Mouse (Mus musculus): ENCODE data around the gene Kif20b.

Gene Kif20b

GRCm38 (mm10) chr19:34921652-34922602 lies at the start of gene Kif20b:
Gene Kif20b, plus strand, starts transcription at chr19:34922361.
- peak; percentile 95 for DNase-seq

- DNase-seq: no peak
Observed at GRCm38 (mm10) chr19:34876676-34877075, 45.5 kb upstream of the Kif20b start.

DNA sequence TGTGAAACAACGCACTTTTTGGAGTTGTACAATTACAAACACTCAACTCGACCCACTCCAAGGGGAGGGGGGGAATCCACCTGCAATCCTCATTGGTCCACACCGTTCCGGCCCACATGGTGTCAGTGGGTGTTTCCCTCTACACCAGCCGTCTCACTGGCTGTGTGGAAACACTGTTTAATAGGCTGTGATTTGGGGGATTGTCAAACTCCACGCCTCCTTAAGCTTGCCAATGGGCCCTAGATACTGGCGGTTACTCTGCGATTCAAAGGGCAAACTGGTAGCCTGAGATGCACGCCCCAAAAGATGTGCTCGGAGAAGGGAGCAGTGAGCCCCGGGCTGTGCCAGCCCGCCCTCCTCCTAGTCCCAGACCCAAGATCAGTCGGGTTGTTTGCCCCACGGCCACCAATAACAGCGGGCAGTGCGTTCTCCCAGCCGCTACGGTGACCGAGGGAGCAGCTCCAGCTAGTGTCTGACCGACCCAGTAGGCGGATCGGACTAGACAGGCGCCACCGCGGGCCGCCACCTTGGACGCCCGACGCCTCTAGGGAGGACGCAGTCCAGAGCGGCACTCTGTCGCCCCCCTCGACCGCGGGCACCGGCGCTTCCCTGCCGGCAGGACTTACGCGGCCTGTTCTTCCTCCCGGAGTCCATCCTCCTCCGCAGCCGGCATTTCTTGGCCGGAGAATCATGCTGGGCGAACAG lies 44.1 kb upstream of the Kif20b start:
- peak; percentile 94 for DNase-seq

DNA sequence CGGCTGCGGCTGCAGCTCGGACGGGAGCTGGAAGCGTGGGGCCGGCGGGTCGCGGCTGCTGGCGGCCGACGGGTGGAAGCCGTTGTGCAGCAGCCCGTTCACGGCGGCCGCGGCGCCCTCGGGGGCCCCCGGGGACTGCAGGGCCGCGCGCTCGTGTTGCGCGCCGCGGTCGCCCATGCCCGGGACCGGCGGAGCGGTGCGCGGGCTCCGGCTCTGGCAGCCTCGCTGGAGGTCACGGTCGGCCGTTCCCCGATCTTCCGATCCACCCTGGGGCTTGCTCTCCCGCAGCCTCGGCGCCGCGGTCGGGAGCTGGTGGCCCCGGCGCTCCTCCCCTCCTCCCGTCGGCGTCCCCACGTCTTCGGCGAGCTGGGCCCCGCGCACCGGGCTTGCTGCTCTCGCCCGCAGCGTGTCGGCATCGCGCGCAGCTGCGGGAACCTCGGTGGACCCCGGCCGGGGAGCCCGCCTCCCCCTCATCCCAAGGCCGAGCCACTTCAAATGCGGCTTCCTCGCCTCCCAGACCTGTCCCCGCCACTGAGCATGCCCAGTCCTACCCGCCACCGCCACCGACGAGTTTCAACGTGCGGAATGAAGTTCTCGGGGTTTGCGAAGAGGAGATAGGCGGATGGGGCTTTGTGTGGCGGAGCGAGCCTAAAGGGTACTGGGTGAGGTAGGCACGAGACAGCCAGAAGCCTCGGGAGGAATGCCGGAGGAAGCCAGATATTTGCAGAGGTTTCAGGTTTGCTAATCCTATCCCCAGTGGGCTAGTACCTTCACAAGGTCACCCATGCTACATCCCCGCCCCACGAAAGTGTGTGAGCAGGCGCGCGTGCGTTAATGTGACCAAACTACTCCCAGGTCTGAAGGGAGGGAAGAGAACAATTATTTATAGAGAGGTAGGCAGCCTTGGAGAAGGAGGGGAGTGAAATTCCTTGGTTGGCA lies 43.3 kb upstream of the Kif20b start, which contains the start of gene Pank1:
Gene Pank1, minus strand, starts transcription at position 853 of the 939 bp plus-strand sequence.
- peak; percentile 78 for DNase-seq

DNA sequence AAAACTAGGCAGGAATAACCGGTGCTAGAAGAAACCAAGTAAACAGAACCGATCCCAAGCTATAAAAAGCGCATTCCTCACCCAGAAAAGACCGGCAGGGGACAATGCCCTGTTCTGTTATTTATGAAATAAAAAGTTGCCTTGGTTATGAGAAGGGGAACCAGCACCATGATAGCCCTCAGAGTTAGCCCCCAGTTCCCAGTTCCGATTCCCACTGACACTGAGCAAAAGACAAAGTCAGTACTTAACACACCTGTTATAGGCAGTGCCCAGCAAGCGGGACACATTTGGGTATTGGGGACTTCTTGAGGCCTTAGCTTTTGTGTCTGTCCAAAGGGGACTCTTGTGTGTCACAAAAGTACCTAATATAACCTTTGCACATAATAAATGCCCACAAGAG lies 42.5 kb upstream of the Kif20b start:
- no peak for DNase-seq

GRCm38 (mm10) chr19:34881160-34881559 lies 41.0 kb upstream of the Kif20b start:
- no peak for DNase-seq

- no peak for DNase-seq
Observed at GRCm38 (mm10) chr19:34882443-34882842, 39.7 kb upstream of the Kif20b start.

DNA sequence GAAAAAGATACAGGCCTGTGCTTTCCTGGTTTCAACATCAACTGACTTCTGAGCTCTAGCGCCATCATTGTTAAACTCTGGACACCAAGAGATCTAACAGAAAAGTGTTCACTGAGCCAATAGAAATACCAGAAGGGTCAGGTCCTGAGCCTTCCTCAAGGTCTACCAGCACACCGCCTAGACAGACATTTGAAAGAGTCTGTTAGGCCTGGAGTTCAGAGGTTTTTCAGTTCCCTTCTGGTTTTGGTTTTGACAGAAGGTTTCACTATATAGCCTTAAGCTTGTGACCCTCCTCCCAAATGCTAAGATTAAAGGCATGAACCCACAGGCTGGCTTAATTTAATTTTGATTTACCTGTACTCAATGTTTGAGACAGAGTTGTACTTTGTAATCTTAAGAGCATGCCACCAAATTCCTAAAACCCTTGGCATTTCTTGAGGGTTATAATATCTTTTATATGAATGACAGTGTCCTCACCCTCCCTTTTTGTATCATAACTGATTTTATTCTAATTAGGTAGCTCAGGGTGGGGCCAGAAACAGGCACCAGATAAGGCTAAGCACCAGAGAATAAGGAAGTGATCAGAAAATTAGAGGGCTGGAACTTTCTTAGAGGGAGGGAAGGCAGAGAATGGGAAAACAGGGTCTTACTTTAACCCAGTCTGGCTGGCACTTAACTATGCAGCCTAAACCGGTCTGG lies 38.5 kb upstream of the Kif20b start:
- no peak for DNase-seq

DNA sequence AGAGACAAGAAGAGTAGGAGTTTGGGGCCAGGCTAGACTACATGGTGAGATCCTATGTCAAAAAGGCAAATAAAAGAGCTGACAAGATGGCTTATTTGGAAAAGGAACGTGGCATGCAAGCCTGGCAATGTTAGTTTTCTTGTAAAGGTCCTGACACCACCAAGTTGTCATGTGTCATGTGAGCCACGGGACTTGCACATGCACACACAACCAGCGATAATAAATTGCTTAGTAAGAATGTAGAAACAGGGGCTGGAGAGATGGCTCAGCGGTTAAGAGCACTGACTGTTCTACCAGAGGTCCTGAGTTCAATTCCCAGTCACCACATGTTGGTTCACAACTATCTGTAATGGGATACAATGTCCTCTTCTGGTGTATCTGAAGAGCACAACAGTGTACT lies 35.8 kb upstream of the Kif20b start:
- DNase-seq: no peak

DNA sequence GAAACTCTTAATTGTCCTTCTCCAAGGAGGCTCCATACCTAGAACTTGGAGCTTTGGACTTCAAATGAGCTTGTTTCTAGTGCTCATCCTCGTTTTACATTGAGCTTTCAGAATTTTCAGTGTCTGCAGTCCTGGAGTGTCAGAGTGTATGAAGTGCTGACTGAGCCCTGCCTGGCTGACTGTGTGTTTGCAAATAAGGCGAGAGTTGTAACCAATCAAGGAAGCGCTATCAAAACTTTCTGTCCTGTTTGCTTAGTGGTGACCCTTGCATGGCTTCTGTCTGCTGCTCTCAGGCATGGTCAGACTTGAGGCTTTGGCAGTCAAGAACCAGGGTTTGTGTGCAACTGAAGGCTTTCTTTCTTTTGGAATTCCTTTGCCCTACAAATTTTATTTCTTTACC lies 31.2 kb upstream of the Kif20b start:
- peak; percentile 30 for DNase-seq

GRCm38 (mm10) chr19:34891590-34891989 lies 30.6 kb upstream of the Kif20b start:
- no peak for DNase-seq

GRCm38 (mm10) chr19:34895082-34895481 lies 27.1 kb upstream of the Kif20b start:
- DNase-seq: no peak

DNA sequence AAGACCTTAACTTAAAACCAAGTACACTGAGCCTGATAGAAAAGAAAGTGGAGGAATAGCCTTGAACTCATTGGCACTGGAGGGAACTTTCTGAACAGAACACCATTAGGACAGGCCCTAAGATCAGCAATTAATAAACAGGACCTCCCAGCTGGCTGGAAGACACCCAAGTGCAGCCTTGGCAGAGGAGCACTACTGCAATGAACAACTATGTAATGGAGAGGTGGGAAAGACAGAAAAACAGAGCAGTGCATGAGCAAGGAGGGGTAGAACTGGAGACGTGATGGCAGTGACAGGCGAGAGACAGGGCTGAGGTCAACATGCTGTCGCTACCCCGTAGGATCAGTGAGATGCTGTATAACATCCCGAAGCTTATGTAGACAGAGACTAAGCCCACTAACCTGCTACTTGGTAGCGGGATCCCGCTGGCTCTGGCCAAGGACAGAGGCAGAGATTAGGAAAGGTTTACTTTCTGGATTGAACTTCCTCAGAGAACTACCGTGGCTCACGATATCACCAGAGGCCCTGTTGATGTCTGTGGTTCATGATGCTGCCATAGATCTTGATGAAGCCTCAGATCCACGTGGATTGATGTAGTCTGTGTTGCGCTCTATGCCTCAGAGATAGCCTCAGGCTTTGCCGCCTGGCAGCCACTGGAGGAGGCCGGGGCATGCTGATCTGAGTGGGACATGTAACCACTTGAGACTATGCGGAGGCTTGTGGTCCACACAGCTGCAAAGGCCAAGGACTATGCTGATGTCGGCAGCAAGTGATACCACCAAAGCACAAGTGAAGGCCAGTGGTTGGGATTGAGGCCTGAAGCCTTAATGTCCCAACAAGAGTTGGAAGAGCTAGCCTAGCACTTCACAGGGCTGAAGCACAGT lies 24.8 kb upstream of the Kif20b start:
- peak; percentile 71 for DNase-seq

DNA sequence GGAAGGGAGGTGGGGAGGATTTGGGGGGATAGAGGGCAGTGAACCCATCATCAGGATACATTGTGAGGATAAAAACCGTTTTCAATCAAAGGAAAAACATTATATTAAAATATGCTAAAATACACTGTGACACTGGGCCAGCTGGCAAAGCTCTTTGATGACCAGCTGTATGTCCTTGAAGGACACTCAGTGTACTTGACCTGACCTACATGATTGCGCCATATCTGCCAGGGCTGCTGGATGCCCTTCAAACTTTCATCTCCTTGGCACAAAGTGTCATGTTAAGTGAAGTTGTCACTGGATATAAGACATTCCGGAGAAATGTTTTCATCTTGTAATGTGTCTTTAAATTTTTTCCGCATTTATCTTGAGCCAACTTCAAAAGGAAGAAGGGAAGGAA lies 23.2 kb upstream of the Kif20b start:
- peak; percentile 78 for DNase-seq

- no peak for DNase-seq
Observed at GRCm38 (mm10) chr19:34901266-34901665, 20.9 kb upstream of the Kif20b start.

- no peak for DNase-seq
Observed at GRCm38 (mm10) chr19:34901735-34902134, 20.4 kb upstream of the Kif20b start.

DNA sequence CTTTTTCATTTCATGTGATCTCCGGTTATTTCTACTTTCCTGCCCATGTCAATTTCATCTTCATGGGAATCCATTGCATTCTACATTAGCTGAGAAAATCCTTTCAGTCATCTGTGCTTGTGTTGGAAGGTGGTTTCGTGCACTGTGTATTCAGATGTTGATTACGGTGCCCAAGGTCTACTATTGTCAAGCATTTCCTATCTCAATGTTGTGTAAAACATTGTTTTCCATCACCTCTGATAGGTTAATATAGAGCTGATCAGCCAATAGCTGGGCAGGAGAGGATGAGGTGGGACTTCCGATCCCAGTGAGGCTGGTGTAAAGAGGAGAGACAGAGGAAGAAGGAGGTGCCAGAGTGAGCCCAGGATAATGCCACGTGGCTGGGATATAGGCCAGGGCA lies 18.1 kb upstream of the Kif20b start:
- no peak for DNase-seq

DNA sequence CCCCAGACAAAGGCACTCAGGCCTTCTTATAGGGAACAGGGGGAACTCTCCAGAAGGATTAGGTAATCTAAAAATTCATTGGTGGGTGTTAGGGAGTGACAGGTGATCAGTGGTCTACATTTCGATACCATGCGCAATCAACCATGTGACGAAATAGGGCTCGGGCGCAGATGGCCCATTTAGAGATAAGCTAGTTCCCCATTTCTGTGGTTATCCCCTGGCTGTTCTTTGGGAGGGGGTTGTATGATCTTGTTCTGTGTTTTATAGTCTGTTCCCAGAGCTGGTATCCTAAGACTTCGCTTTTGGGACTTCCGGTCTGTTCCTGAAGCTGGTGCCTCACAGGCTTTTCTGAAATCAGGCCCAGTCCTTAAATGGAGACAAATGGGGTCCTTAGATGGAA lies 16.7 kb upstream of the Kif20b start:
- no peak for DNase-seq

GRCm38 (mm10) chr19:34906772-34907171 lies 15.4 kb upstream of the Kif20b start:
- DNase-seq: no peak

DNA sequence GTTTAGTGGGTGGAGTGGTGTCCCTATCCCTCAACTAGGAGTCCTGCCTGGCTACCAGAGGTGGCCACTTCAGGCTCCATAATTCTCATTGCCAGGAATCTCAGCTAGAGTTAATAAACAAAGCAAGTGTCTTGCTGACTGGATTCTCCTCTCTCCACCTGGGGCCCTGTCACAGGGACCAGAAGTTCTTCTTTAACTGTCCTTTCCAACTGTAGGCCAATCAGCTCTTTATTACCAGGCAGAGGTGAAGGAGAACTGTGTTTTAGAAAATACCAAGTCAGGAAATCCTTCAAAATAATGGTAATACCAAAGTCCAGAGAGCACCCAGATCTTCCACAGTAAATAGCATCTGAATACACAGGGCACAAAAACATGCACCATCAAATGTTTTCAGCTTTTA lies 9.8 kb upstream of the Kif20b start:
- DNase-seq: no peak

GRCm38 (mm10) chr19:34920066-34920465 lies 2.1 kb upstream of the Kif20b start:
- no peak for DNase-seq

Measured in lung, postnatal 10 days (tissue).